Mouse (Mus musculus): Measurements from ENCODE around the gene Epn2.

DNA sequence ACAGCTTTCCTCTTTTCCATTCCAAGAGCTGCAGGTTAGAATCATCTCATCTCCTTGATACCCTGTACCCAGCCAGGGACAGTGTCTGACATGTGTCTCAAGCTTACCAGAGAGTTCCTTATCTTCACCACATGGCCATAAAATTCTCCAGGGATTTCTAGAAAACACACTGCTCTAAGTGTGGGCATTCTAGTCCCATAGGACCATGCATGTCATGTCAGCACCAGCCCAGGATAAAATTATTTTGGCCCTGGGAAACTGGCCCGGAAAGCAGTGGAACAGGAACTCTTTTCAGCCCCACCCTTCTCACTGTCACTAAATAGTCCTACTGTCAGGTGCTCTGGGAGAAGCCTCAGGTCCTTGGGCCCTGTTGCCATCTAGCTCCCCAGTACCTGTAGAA is 9.8 kb downstream of the Epn2 start:
- no peak for TF ChIP-seq CTCF (IDR thresholded peaks at IDR 0.05)
- no peak for TF ChIP-seq EP300 (IDR thresholded peaks at IDR 0.05)

All from lung, postnatal 0 days (tissue).